Mouse (Mus musculus): Measurements from ENCODE around the gene Usp44. TPM values are rescaled to one million over a fixed set of nuclear protein-coding genes. Genes with fewer than 3 reads are reported as not detected.
"Not testable (repeated sequence)": the region's sequence is repeated elsewhere in the genome, so short reads cannot be mapped to it uniquely, and the experiment has no call there.

The Usp44 gene
- total RNA-seq (2021) = not detected
- long read RNA-seq, experiment 1 = 0 reads
- long read RNA-seq, experiment 2 = 0 reads

- no peak for DNase-seq
These were observed at the start of gene Usp44 for GRCm38 (mm10) chr10:93830931-93831729. Gene Usp44, plus strand, starts transcription at chr10:93831555.

DNA sequence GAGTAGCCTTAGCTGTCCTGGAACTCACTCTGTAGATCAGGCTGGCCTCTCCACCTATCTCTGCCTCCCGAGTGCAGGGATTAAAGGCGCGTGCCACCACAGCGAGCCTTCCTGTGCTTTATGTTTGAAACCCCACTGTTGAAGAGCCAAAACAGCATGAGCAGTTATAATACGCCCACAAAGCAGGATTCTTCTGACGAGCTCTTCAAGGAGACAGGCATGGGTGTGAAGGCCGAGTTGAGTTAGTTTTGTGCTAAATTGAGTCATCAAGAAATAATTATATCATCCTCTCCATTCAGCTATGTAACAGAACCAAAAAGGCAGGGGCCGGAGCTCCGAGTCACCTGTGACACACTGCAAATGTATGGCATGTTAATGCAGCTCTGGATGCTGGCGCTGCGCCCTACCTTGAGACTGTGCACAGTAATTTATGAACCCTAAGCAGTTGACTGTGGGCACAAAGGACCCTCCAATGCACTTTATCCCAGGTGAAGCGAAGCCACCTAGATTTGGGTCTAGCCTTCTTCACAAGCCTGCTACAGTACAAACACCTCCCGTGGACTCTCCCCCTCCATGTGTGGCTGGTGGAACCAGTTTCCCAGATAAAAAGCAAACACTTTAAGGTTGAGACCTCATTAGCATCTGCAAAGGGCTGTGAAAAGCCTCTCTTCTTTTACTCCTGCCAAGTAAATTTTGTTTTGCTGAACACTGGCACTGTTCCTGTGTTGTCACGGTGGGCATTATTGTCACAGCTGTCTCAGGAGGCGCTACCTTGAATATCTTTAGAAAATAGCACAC is 47.9 kb upstream of the Usp44 start:
- no peak for DNase-seq

DNA sequence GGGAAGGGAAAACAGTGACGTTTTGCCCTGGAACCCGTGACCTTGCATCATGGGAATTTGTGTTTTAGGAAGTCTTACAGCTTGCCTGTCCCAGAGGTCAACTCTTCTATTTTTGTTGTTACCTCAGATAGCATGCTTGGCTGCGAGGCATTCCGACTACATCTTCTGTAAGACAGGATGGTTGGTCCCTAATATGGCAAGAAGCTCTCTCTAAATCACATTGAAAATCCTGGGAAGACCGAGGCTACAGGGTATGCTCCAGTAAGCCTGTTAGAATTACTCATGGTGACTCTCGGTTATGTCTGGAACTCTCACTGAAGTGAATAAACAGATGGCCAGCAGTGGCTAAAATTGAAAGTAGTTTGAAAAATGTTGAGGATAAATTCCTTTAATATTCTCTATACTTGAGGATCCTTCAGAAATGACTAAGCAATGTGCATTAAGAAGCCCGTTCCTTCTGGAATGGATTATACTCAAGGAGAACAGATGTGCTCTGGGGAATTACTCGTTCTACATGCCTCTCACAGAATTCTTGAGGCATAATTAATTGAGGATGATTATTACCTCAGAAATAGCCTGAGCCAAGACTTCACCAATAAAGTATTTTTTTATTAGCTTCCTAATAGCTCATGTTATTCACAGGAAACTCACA is 31.5 kb upstream of the Usp44 start:
- DNase-seq = peak; percentile 36 to 51

- DNase-seq = peak; percentile 22 to 29
These were observed 31.0 kb upstream of the Usp44 start for GRCm38 (mm10) chr10:93800363-93800722.

DNA sequence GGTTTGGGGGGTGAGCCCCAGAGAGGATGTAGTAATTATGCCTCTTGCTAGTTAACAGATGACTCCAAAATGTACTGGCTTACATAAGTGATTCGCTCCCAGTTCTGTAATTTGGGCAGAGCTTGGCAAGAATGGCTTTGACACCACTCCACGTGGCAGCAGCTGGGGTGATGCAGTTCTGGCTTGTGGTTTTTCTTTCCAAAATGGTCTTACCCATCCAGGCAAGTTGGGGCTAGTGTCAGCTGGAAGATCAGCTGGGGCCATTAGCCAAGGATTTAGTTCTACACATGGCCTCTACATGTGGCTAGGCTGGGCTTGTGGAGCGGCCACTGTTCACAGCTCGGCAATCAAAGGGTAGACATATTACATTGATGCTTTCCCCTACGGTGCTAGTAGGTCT is 30.5 kb upstream of the Usp44 start:
- peak; percentile 12 to 16 for DNase-seq

DNA sequence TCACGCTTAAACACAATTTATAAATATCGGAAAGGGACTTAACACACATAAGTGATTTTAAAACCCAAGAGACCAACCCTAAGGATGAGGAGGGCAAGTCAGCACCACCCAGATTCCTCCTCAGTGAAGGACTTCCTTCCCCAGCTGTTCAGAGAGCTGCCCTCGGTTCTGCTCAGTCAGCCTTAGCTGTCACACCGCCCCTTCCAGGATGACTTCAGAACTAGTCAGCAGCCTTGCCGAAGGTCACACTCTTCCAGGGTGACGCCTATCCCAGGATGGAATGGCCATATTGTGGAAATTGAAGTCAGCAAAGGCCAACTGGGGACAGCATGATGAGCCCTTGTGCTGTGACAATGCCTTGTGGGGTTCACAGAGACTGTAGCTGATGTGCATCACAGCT is 28.2 kb upstream of the Usp44 start:
- peak in 1 of 2 experiments; percentile 28 for DNase-seq

- DNase-seq = not testable (repeated sequence)
These were observed 21.9 kb upstream of the Usp44 start for GRCm38 (mm10) chr10:93809438-93809837.

- no peak for DNase-seq
These were observed 20.7 kb upstream of the Usp44 start for GRCm38 (mm10) chr10:93810590-93811185.

DNA sequence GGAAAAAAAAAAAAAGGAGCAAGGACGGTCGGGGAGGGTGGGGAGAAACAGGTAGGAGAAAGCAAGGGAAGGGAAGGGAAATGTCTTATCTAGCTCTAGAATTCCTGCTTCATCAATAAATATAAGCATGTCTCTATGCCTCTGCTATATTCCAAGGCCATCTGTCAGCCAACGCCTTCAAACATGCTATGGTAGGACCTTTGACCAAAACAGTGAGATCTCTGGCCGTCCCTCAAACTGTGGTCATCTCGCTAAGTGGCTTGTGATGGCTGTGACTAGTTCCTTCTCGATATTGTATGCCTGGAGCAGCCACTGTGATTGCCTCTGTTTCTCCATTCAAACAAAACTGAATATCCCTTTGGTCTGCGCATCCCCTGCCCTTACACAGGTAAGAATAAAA is 19.3 kb upstream of the Usp44 start:
- DNase-seq = no peak

DNA sequence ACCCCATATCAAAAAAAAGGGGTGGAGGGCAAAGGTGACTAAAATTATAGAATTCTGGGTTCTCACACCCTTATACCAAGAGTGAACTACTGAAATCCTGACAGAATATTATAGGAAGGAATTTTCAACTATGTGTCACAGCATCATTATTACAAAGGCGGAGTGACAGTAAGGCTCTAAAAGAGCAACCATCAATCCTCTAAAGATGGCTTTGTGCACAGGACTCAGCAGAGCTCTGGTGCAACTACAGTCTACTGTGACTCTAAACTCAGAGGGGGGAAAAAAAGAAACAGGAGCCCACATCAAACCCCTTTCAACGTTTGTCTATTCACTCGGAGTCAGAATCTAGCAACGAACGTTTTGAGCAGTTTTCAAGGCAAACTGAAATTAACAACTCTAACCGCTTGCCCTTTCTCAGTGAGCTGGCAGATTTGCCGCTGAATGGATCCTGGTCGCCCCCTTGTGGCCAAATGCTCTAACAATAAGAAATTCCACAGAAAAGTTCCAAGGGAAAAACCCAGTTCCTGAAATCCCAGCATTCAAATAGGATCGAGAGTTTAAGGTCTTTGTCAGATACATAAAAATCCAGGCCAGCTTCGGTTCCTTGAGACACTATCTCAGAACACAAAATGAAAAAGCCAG is 18.5 kb upstream of the Usp44 start:
- peak; percentile 66 to 91 for DNase-seq

- peak in 1 of 2 experiments; percentile 18 for DNase-seq
These were observed 17.6 kb upstream of the Usp44 start for GRCm38 (mm10) chr10:93813755-93814154.

DNA sequence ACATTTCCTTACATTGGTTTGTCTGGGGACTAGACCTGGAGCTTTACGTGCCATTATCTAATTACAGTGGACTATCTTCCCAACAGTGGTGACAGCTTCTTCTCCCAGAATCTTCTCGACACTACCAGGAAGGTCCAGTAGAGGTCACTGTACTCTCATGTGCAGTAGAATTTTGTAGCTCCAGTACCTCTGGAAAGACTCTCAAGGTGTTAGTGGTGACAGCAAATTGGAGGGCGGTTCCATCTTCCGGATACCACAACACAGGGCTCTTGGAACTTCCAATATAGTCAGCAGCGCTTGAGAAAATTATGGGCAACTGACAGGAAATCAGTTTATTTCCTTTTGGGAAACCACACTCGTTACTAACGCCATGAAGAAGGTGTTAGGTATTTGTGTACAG is 12.7 kb upstream of the Usp44 start:
- DNase-seq = peak; percentile 49 to 85

DNA sequence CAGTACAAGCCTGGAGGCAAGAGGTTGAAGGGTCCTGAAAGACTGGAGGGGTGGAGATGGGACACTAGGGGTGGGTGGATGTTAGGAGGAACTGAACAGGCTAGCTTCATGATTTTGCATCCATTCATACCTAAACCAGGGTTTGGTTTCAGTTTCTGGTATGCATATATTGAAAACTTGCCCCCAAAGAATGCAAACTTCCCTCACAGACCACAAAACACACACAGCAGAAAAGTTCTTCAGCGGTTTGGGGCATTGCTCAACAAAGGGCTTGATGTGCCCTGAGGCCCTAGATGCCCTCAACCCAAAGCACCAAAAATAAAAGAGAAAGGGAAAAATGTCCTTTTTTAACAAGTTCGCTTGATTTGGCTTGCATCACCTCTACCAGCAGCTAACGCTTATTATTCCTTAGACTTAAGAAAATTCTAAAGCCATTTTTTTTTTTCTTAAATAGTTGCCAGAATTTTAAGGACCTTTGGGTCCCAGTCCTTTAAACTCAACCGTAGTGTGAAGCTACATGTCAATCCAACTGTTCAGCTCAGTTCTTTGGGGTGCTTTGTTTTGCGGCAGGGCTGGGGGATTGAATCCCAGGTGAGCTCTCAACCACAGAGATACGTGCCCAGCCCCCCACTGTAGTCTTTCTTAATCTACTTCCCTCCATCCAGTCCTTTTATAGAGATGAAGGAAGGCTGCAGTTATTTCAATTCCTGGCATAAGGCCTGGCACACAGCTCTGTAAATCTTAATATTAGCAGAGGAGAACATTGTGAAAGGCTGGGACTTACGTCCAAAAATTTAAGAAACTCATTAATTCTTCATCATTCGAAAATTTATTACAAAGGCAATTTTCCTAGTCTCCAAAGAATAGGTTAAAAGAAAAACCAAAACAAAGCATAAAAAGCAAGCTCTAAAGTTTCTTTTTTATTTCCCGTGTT is 1.2 kb upstream of the Usp44 start:
- no peak for DNase-seq

GRCm38 (mm10) chr10:93831730-93832574 is 597 bp downstream of the Usp44 start:
- DNase-seq = no peak

DNA sequence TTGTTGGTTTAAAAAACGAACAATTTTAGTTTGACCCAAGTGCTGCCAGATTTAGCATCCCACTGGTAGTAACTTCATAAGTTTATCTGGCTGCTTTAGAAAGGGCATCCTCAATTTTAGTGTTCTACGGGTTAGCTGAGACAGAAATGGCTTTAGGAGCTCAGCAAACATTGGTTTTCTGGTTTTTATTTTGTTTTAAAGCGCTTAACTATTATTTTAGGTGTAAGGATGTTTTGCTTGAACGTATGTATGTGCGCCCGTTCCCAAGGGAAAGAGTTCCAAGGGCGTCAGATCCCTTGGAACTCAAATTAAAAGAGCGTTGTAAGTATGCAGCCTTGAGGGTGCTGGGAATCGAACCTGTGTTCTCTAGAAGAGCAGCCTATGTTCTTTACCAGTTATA is 1.5 kb downstream of the Usp44 start:
- no peak for DNase-seq

GRCm38 (mm10) chr10:93833370-93833698 is 2.0 kb downstream of the Usp44 start:
- no peak for DNase-seq

DNA sequence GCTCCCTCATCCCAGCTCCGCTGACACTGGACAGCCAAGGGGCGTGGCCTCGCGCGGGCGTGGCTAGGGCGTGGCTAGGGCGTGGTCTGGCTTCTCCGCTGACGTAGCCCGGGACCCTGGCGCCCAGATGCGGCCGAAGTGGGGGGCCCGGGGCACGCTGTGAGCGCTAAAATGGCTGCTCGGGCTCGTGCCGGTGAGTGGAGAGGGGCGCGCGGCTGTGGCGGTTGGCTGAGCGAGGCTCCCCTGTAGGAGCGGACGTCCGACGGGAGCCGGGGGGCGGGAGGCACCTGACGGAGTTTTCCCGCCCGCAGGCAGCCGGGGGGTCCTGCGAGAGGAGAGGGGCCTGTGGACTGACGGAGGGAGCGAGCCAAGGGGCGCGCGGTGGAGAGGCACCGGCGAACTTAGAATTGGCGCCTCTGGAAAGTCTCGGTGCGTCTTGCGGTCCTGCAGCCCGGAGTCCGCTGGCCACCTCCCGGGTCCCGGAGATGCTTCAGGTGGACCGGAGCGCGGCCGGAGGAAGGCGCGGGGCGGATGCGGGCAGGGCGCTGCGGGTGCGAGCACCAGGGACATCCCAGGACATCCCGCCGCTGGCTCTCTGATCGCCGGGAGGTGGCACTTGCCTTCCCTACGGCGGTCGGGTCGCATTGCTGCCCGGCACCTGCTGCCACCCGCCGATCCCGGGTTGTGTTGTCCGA is 2.5 kb downstream of the Usp44 start:
- DNase-seq = peak; percentile 22 to 51

DNA sequence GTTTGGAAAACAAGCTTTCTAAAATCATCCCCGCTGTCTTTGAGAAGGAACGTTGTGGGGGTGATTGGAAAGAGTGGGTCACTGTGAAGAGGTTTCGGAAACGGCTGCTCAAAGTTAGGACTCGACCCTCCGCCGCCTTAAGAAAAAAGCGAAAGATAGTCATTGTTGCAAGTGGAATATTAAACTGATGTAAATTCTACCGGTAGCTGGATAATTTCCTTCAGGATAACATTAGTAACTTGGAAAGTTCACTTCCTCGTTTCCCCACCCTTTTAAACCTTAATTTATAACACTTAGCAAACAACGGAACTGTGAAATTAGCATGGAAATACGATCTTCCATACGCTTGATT is 3.0 kb downstream of the Usp44 start:
- no peak for DNase-seq

- not testable (repeated sequence) for DNase-seq
These were observed 3.8 kb downstream of the Usp44 start for GRCm38 (mm10) chr10:93835115-93835514.
